Mouse (Mus musculus): ENCODE results near the gene Slpi. TPM values are rescaled to one million over a fixed set of nuclear protein-coding genes. Genes with fewer than 3 reads are reported as not detected.

The Slpi gene
- polyA plus RNA-seq, 1 experiment, result not detected

DNA sequence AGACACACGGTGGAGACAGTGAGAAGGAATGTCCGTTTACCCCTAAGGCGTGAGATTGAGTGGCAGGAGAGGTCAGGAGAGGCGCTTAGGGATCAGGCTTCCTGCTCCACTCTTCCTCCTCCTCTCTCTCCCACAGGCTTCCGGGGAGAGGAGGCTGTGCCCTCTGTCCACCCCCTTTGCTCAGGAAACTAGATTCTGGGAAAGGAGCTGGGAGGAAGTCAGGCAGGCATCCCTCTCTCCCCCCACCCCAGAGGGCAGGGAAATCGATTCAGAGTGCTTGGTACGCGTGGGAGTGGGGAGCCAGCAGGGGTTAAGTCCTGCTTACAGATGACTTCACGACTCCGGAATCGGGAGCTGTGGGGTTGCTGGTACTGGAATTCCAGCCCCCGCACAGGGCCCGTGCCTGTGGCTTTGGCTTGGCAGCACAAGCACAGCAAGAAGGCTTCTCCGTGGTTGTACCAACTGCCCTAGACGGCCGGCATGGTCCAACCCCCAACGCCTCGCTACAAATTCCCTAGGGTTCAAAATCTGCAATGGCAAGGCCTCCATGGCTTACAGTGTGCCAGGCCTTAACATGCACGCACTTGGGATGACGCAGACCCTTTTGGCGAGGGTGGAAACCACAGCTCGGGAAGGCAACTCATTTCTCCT lies 43.8 kb upstream of the Slpi start:
- no peaks in the 10 kb centered on the region for H3K9me3 ChIP-seq (ENCODE audit: control insufficient read depth, low read length)
- H3K36me3 ChIP-seq (ENCODE audit: control insufficient read depth), result peaks cover 3% of the 10 kb centered on the region; the same call in 1 of the 2 replicates
- H3K4me3 ChIP-seq (replicated peaks), result no peak overlapping the region
- peaks cover 7% of the 10 kb centered on the region; the same call in 1 of the 2 replicates for H3K27me3 ChIP-seq (ENCODE audit: control insufficient read depth)
- H3K4me1 ChIP-seq (ENCODE audit: control insufficient read depth), result no peaks in the 10 kb centered on the region
- TF ChIP-seq GATA1 (IDR thresholded peaks at IDR 0.05; ENCODE audit: low read length) (no peak), TAL1 (IDR thresholded peaks at IDR 0.05; ENCODE audit: low read length) (no peak)

DNA sequence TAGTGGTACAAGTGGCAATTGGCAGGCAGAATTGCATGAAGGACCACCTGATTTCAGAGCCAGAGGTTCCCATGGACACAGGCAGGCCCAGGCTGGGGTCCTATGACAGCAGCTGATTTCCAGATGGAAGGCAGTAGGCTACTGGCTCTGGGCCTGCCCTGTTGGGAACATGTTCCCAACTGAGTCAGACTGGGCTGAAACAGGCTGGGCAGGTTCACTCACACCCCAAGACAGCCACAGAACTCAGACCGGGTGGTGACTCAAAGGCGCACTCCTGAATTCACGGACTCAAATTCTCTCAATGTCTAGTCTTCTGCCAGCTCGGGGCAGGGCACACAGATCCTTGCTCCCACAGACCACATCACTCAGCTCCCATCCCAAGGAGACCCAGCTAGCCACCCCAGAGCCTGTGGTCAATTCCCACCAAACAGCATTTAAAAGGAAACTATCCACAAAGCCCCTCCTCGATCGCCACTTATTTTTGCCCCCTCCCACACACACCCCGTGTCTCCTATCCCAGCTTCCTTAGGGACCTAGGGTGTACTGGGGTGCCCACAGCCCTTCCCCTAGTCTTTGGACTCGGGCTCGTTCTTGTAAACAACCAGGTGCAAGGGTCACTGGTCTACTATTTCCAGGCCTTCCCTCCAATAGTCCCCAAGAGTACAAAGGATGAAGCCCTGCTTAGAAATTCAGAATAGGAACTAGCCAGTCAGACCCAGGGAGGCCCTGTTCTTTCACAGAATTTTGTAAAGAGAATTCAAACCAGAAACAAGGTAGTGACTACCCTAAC lies 43.0 kb upstream of the Slpi start:
- Histone ChIP-seq H3K36me3 (ENCODE audit: control insufficient read depth) (peaks cover 3% of the 10 kb centered on the region; the same call in 1 of the 2 replicates), H3K27me3 (ENCODE audit: control insufficient read depth) (peaks cover 6% of the 10 kb centered on the region; the same call in 1 of the 2 replicates), H3K9me3 (ENCODE audit: control insufficient read depth, low read length) (no peaks in the 10 kb centered on the region), H3K4me1 (ENCODE audit: control insufficient read depth) (no peaks in the 10 kb centered on the region), H3K4me3 (replicated peaks) (no peak overlapping the region)
- no peak for TF ChIP-seq GATA1 (IDR thresholded peaks at IDR 0.05; ENCODE audit: low read length)
- no peak for TF ChIP-seq TAL1 (IDR thresholded peaks at IDR 0.05; ENCODE audit: low read length)

DNA sequence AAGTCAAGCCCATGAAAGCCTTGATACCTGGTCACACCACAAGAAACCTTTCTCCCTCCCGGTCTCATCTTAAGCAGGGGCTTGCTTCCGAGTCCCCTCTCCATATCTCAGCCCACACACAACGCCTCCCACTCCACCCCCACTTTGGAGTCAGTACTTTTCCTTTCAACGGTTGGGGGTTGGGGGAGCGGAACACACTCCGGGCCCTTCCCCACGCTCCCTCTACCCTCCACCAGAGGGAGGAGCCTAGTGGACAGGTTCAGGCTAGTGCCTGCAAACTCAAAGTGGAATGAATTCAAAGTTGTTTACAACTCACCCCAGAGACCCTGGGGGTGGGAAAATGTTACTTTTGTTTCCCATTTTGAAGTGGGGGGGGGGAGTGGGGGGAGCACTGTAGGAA lies 41.8 kb upstream of the Slpi start:
- H3K9me3 ChIP-seq (ENCODE audit: control insufficient read depth, low read length), result no peaks in the 10 kb centered on the region
- no peak overlapping the region for H3K4me3 ChIP-seq (replicated peaks)
- H3K4me1 ChIP-seq (ENCODE audit: control insufficient read depth), result no peaks in the 10 kb centered on the region
- H3K36me3 ChIP-seq (ENCODE audit: control insufficient read depth), result peaks cover 6% of the 10 kb centered on the region; the same call in 1 of the 2 replicates
- no peak for TF ChIP-seq TAL1 (IDR thresholded peaks at IDR 0.05; ENCODE audit: low read length)
- TF ChIP-seq GATA1 (IDR thresholded peaks at IDR 0.05; ENCODE audit: low read length), result no peak
- H3K27me3 ChIP-seq (ENCODE audit: control insufficient read depth), result peaks cover 7% of the 10 kb centered on the region; the same call in 1 of the 2 replicates

DNA sequence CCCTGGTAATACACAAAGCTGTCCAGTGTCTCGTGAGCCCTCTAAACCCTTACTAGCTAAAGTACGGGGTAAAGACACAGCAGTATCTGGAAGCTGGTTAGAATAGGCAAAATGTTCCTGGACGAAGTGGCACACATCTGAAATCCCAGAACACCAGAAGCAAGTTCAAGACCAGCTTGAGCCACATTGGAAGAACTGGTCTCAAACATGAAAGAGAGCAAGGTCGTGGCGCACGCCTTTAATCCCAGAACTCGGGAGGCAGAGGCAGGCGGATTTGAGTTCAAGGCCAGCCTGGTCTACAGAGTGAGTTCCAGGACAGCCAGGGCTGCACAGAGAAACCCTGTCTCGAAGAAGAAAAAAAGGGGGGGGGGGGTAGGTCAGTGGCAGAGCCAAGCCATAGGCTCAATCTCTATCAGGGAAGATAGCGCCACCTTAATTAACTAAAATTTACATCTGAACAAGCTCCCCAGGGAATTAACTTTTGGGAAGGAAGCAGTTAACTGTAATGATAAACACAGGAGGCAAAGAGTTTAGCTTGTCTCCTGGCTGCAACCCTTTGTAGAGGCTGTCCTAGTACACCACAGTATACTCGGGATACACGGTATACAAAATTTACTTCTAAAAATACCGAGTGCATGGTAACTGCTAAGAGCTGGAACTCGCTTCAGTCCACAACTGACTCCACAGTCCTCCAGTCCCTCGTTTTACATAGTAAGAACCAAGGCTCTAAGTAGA lies 41.2 kb upstream of the Slpi start:
- TF ChIP-seq TAL1 (IDR thresholded peaks at IDR 0.05; ENCODE audit: low read length) (no peak), GATA1 (IDR thresholded peaks at IDR 0.05; ENCODE audit: low read length) (no peak)
- Histone ChIP-seq H3K4me3 (replicated peaks) (no peak overlapping the region), H3K27me3 (ENCODE audit: control insufficient read depth) (peaks cover 7% of the 10 kb centered on the region; the same call in 1 of the 2 replicates), H3K9me3 (ENCODE audit: control insufficient read depth, low read length) (no peaks in the 10 kb centered on the region), H3K36me3 (ENCODE audit: control insufficient read depth) (peaks cover 6% of the 10 kb centered on the region; the same call in 1 of the 2 replicates), H3K4me1 (ENCODE audit: control insufficient read depth) (no peaks in the 10 kb centered on the region)

DNA sequence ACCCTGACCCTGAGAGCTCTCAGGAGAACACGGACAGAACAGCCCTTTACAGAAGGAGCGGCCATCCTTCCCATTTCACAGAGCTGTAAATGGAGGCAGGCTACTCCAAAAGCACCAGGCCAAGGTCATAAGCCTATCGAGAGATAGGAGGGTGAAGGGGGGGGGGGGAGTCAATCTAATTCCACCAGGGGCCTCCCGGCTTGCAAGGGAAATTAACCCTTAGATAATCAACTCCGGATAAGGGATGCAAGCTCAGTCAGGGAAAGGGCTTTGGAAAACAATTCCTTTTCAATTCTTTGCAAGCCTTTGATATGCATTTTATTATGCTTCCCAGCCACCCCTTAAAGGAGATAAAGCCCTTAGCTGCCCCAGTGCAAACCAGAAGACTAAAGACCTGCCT lies 39.6 kb upstream of the Slpi start:
- TF ChIP-seq GATA1 (IDR thresholded peaks at IDR 0.05; ENCODE audit: low read length), result no peak
- no peak for TF ChIP-seq TAL1 (IDR thresholded peaks at IDR 0.05; ENCODE audit: low read length)

DNA sequence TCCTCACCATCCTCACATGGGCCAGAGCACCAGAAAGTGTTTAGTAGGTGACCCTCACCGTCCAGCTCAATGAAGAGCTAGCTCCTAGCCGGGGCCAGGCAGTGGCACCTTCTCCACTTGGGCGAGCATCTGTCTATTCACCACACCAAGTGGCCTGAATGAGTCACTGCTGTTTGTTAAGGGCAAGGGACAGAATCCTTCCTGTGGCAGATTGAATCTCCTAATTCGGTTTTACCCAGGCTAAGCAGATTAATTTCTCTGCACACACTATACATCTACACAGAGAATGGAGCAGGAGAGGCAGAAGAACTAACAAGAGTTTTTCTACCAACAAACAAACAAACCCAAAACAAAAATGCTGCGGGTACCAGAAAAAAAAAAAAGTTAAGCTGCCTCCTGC lies 38.1 kb upstream of the Slpi start:
- Histone ChIP-seq H3K4me3 (replicated peaks) (no peak overlapping the region), H3K4me1 (ENCODE audit: control insufficient read depth) (no peaks in the 10 kb centered on the region), H3K36me3 (ENCODE audit: control insufficient read depth) (peaks cover 10% of the 10 kb centered on the region; the same call in 1 of the 2 replicates), H3K9me3 (ENCODE audit: control insufficient read depth, low read length) (no peaks in the 10 kb centered on the region), H3K27me3 (ENCODE audit: control insufficient read depth) (peaks cover 7% of the 10 kb centered on the region; the same call in 1 of the 2 replicates)
- TF ChIP-seq GATA1 (IDR thresholded peaks at IDR 0.05; ENCODE audit: low read length), result no peak
- no peak for TF ChIP-seq TAL1 (IDR thresholded peaks at IDR 0.05; ENCODE audit: low read length)

More for the DNA sequence above, 39.6 kb upstream of the Slpi start:
- Histone ChIP-seq H3K4me3 (replicated peaks) (no peak overlapping the region), H3K36me3 (ENCODE audit: control insufficient read depth) (peaks cover 10% of the 10 kb centered on the region; the same call in 1 of the 2 replicates), H3K9me3 (ENCODE audit: control insufficient read depth, low read length) (no peaks in the 10 kb centered on the region), H3K27me3 (ENCODE audit: control insufficient read depth) (peaks cover 7% of the 10 kb centered on the region; the same call in 1 of the 2 replicates), H3K4me1 (ENCODE audit: control insufficient read depth) (no peaks in the 10 kb centered on the region)

DNA sequence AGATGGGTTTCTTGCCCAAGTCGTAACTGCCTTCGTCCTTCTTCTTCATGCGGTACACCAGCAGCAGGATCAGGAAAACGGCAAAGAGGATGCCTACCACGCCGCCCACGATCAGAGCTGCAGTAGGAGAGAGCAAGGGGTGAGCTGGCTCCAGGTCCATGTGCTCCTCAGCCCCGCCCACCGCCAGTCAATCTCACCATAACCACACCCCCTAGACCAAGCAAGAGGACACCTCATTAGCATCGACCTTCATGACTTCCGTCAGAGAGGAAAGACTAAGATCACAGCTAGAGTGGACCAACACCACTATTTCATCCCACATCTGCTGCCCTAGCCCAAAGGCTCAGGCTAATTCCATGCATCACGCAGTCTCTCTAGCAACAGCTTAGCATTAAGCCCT lies 37.2 kb upstream of the Slpi start:
- Histone ChIP-seq H3K27me3 (ENCODE audit: control insufficient read depth) (peaks cover 5% of the 10 kb centered on the region; the same call in 1 of the 2 replicates), H3K4me1 (ENCODE audit: control insufficient read depth) (no peaks in the 10 kb centered on the region)

DNA sequence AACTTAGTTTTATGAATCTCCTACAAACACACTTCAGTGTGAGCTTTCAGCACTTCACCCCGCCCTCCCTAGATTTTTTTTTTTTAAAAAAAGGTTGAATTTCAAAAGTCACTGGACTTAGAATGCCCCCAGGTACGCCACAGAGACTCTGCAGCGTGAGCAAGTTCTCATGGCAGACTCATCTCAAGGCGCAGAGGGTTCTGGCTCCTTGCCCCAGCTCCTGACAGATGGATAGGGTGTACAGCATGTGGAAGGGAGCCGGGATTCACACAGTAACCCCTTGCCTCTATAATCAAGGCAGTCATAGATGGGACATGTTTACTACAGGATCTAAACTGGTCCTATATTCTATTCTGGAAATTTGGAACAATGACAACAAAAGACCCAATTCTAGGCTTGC lies 36.5 kb upstream of the Slpi start:
- Histone ChIP-seq H3K4me1 (ENCODE audit: control insufficient read depth) (no peaks in the 10 kb centered on the region), H3K4me3 (replicated peaks) (no peak overlapping the region), H3K9me3 (ENCODE audit: control insufficient read depth, low read length) (no peaks in the 10 kb centered on the region), H3K27me3 (ENCODE audit: control insufficient read depth) (peaks cover 5% of the 10 kb centered on the region; the same call in 1 of the 2 replicates), H3K36me3 (ENCODE audit: control insufficient read depth) (peaks cover 10% of the 10 kb centered on the region; the same call in 1 of the 2 replicates)
- no peak for TF ChIP-seq GATA1 (IDR thresholded peaks at IDR 0.05; ENCODE audit: low read length)
- TF ChIP-seq TAL1 (IDR thresholded peaks at IDR 0.05; ENCODE audit: low read length), result no peak

More for the DNA sequence above, 37.2 kb upstream of the Slpi start:
- Histone ChIP-seq H3K36me3 (ENCODE audit: control insufficient read depth) (peaks cover 10% of the 10 kb centered on the region; the same call in 1 of the 2 replicates), H3K4me3 (replicated peaks) (no peak overlapping the region), H3K9me3 (ENCODE audit: control insufficient read depth, low read length) (no peaks in the 10 kb centered on the region)
- TF ChIP-seq TAL1 (IDR thresholded peaks at IDR 0.05; ENCODE audit: low read length) (no peak), GATA1 (IDR thresholded peaks at IDR 0.05; ENCODE audit: low read length) (no peak)

Measured in erythroblast, embryonic 14.5 days (primary cell).